Mouse (Mus musculus) midbrain, embryonic 10.5 days (tissue): ENCODE results near the gene 4930404N11Rik. TPM values are rescaled to one million over a fixed set of nuclear protein-coding genes. Genes with fewer than 3 reads are reported as not detected.

Experiments used
- DNase-seq: peaks from one replicate; pipeline ENCODE4 v3.0.0-alpha.2; 2017; ENCODE audit warnings: low spot score
- H3K27ac ChIP-seq: fragments of 300-500 bp; sonication (generic); replicated peaks from 2 replicates; pipeline ENCODE4 v1.5.1; 2016; ENCODE audit warnings: mild to moderate bottlenecking
- H3K27me3 ChIP-seq: fragments of 300-500 bp; sonication (generic); 2 replicates; pipeline ENCODE4 v1.6.1; 2016; ENCODE audit warnings: low read depth, mild to moderate bottlenecking; ENCODE audit not compliant: poor library complexity, severe bottlenecking
- H3K36me3 ChIP-seq: fragments of 300-500 bp; sonication (generic); 2 replicates; pipeline ENCODE4 v1.6.1; 2016; ENCODE audit warnings: mild to moderate bottlenecking, moderate library complexity
- H3K4me1 ChIP-seq: fragments of 300-500 bp; sonication (generic); 2 replicates; pipeline ENCODE4 v1.6.1; 2016
- H3K4me3 ChIP-seq: fragments of 300-500 bp; sonication (generic); 2 replicates; pipeline ENCODE4 v1.5.1; 2016; ENCODE audit warnings: mild to moderate bottlenecking, moderate library complexity
- H3K9me3 ChIP-seq: fragments of 300-500 bp; sonication (generic); replicated peaks from 2 replicates; pipeline ENCODE4 v1.6.1; 2016; ENCODE audit warnings: mild to moderate bottlenecking
- WGBS: fragments of 180-500 bp; shearing (Covaris S2); methylation state at CpG from one replicate; pipeline ENCODE4 v1.1.7; 2016; 5-methylcytosine and 5-hydroxymethylcytosine counted together
- microRNA-seq: library from miRNA; unstranded; fragments of <30 nt; microRNA quantifications from one replicate; pipeline ENCODE4, GENCODE M21; 2017
- polyA plus RNA-seq: library from polyadenylated mRNA; unstranded; fragments of >200 nt; fragmentation: Nextera tagmentation; extraction: Ambion mirVana; gene quantifications from 2 replicates; pipeline ENCODE4 v1.2.1, GENCODE M21; 2016

The 4930404N11Rik gene
- polyA plus RNA-seq, 1 experiment from 2014 or later = 0.38 TPM

- Histone ChIP-seq H3K4me1 (peaks cover 44% of the 10 kb centered on the region), H3K9me3 (no peaks in the 10 kb centered on the region), H3K27ac (peak overlapping the region; percentile 74), H3K36me3 (peaks cover 74% of the 10 kb centered on the region), H3K4me3 (peak overlapping the region; percentile 39), H3K27me3 (0 out of 2 replicates have a peak, but pooled peaks cover 11% of the 10 kb centered on the region)
- WGBS = 38% methylated on average over 16 of the region's 16 CpGs
- DNase-seq = peak; percentile 45
Observed at GRCm38 (mm10) chr10:81316338-81317060, 49.1 kb downstream of the 4930404N11Rik start.

GRCm38 (mm10) chr10:81315587-81315986 lies 50.0 kb downstream of the 4930404N11Rik start:
- 93% methylated on average over 16 of the region's 16 CpGs for WGBS
- Histone ChIP-seq H3K27ac (no peak overlapping the region), H3K4me3 (no peak overlapping the region), H3K27me3 (0 out of 2 replicates have a peak, but pooled peaks cover 11% of the 10 kb centered on the region), H3K9me3 (no peaks in the 10 kb centered on the region), H3K36me3 (peaks cover 83% of the 10 kb centered on the region), H3K4me1 (peaks cover 43% of the 10 kb centered on the region)
- no peak for DNase-seq

GRCm38 (mm10) chr10:81314201-81314600 lies 51.4 kb downstream of the 4930404N11Rik start:
- Histone ChIP-seq H3K27ac (no peak overlapping the region), H3K36me3 (peaks cover 97% of the 10 kb centered on the region)
- 82% methylated on average over 7 of the region's 7 CpGs for WGBS

GRCm38 (mm10) chr10:81313581-81313980 lies 52.0 kb downstream of the 4930404N11Rik start:
- Histone ChIP-seq H3K4me1 (peaks cover 29% of the 10 kb centered on the region), H3K27ac (no peak overlapping the region), H3K36me3 (peaks cover 98% of the 10 kb centered on the region), H3K4me3 (0 out of 2 replicates have a peak overlapping the region, but pooled peaks have one; percentile 1), H3K27me3 (0 out of 2 replicates have a peak, but pooled peaks cover 11% of the 10 kb centered on the region), H3K9me3 (no peaks in the 10 kb centered on the region)
- no peak for DNase-seq
- WGBS = 93% methylated on average over 13 of the region's 13 CpGs

More at GRCm38 (mm10) chr10:81314201-81314600, 51.4 kb downstream of the 4930404N11Rik start:
- no peak for DNase-seq
- Histone ChIP-seq H3K4me3 (no peak overlapping the region), H3K27me3 (0 out of 2 replicates have a peak, but pooled peaks cover 11% of the 10 kb centered on the region), H3K4me1 (peaks cover 36% of the 10 kb centered on the region), H3K9me3 (no peaks in the 10 kb centered on the region)

Small RNA genes within 50 kb of the gene (microRNA-seq; reads per million reads assigned to microRNA genes)
- gene Mir6913 = not detected

Other genes with a start within 250 kb of the 4930404N11Rik start
- gene Zbtb7a, start 230.6 kb downstream of the 4930404N11Rik start, polyA plus RNA-seq = 7.8 and 9.8 TPM in 2 replicates
- 61.4 and 68.5 TPM in 2 replicates for gene Pias4, start 197.9 kb downstream of the 4930404N11Rik start, polyA plus RNA-seq
- 528 and 571 TPM in 2 replicates for gene Eef2, start 189.2 kb downstream of the 4930404N11Rik start, polyA plus RNA-seq
- 52.7 and 53.3 TPM in 2 replicates for gene Dapk3, start 182.8 kb downstream of the 4930404N11Rik start, polyA plus RNA-seq
- gene 4930442H23Rik, start 182.0 kb downstream of the 4930404N11Rik start, polyA plus RNA-seq = 0.09 TPM in 1 of 2 replicates, not detected in the other
- not detected in 2 replicates for gene Nmrk2, start 163.8 kb downstream of the 4930404N11Rik start, polyA plus RNA-seq
- gene Atcay, start 135.0 kb downstream of the 4930404N11Rik start, polyA plus RNA-seq = 8.7 and 17.1 TPM in 2 replicates
- gene Zfr2, start 132.7 kb downstream of the 4930404N11Rik start, polyA plus RNA-seq = 3.5 and 6.3 TPM in 2 replicates
- gene Matk, start 112.9 kb downstream of the 4930404N11Rik start, polyA plus RNA-seq = 3.7 and 4.2 TPM in 2 replicates
- 229 and 258 TPM in 2 replicates for gene Mrpl54, start 98.9 kb downstream of the 4930404N11Rik start, polyA plus RNA-seq
- 50.5 and 55.5 TPM in 2 replicates for gene Apba3, start 98.9 kb downstream of the 4930404N11Rik start, polyA plus RNA-seq
- gene Tjp3, start 74.2 kb downstream of the 4930404N11Rik start, polyA plus RNA-seq = 6.5 and 6.9 TPM in 2 replicates
- gene Pip5k1c, start 72.9 kb downstream of the 4930404N11Rik start, polyA plus RNA-seq = 55.0 and 60.8 TPM in 2 replicates
- gene Cactin, start 44.7 kb downstream of the 4930404N11Rik start, polyA plus RNA-seq = 53.5 and 53.6 TPM in 2 replicates
- gene Tbxa2r, start 37.1 kb downstream of the 4930404N11Rik start, polyA plus RNA-seq = 2.9 and 3.3 TPM in 2 replicates
- gene Gipc3, start 22.6 kb downstream of the 4930404N11Rik start, polyA plus RNA-seq = not detected in 2 replicates
- gene Hmg20b, start 15.3 kb downstream of the 4930404N11Rik start, polyA plus RNA-seq = 102 and 115 TPM in 2 replicates
- 9.3 and 10.6 TPM in 2 replicates for gene Mfsd12, start 8.3 kb downstream of the 4930404N11Rik start, polyA plus RNA-seq
- 138 and 146 TPM in 2 replicates for gene Fzr1, start 12.7 kb upstream of the 4930404N11Rik start, polyA plus RNA-seq
- gene Dohh, start 18.6 kb upstream of the 4930404N11Rik start, polyA plus RNA-seq = 93.4 and 98.7 TPM in 2 replicates
- 2.9 and 3.4 TPM in 2 replicates for gene Gm48551, start 18.6 kb upstream of the 4930404N11Rik start, polyA plus RNA-seq
- gene Gm48552, start 23.2 kb upstream of the 4930404N11Rik start, polyA plus RNA-seq = 1.7 and 2.9 TPM in 2 replicates
- 1.7 and 2.3 TPM in 2 replicates for gene Smim24, start 27.2 kb upstream of the 4930404N11Rik start, polyA plus RNA-seq
- 8.7 and 11.7 TPM in 2 replicates for gene Nfic, start 89.8 kb upstream of the 4930404N11Rik start, polyA plus RNA-seq
- 5.0 and 10.8 TPM in 2 replicates for gene Celf5, start 116.9 kb upstream of the 4930404N11Rik start, polyA plus RNA-seq
- 84.5 and 87.5 TPM in 2 replicates for gene Ncln, start 130.6 kb upstream of the 4930404N11Rik start, polyA plus RNA-seq
- 0.37 and 0.89 TPM in 2 replicates for gene S1pr4, start 134.3 kb upstream of the 4930404N11Rik start, polyA plus RNA-seq
- 0.53 and 0.85 TPM in 2 replicates for gene Gna15, start 158.4 kb upstream of the 4930404N11Rik start, polyA plus RNA-seq
- 70.7 and 73.7 TPM in 2 replicates for gene Gna11, start 179.4 kb upstream of the 4930404N11Rik start, polyA plus RNA-seq
- gene Aes, start 193.7 kb upstream of the 4930404N11Rik start, polyA plus RNA-seq = 334 and 467 TPM in 2 replicates
- gene Tle2, start 208.7 kb upstream of the 4930404N11Rik start, polyA plus RNA-seq = 9.7 and 13.5 TPM in 2 replicates
- gene Tle6, start 235.3 kb upstream of the 4930404N11Rik start, polyA plus RNA-seq = 6.0 and 8.8 TPM in 2 replicates
- 1.4 and 2.0 TPM in 2 replicates for gene BC025920, start 240.5 kb upstream of the 4930404N11Rik start, polyA plus RNA-seq